Mouse (Mus musculus) CH12.LX (cell line): ENCODE data around the gene Pex16. TPM values are rescaled to one million over a fixed set of nuclear protein-coding genes. Genes with fewer than 3 reads are reported as not detected.
"Not testable (repeated sequence)": the region's sequence is repeated elsewhere in the genome, so short reads cannot be mapped to it uniquely, and the experiment has no call there.

Experiments
- DNase-seq: peaks from one replicate; pipeline ENCODE4 v3.0.0-alpha.2; 2013; ENCODE audit errors: extremely low read depth
- H3K27ac ChIP-seq: 2 replicates; pipeline ENCODE4 v1.5.1; 2012; ENCODE audit warnings: low read depth, mild to moderate bottlenecking, control low read depth, moderate library complexity; ENCODE audit not compliant: insufficient read depth
- H3K27me3 ChIP-seq: replicated peaks from 2 replicates; pipeline ENCODE3; 2012; ENCODE audit warnings: inconsistent platforms
- H3K36me3 ChIP-seq, 2 experiments: replicated peaks in 1 of 2; 2 replicates each; pipeline versions ENCODE3 to v1.6.1; 2012; ENCODE audit warnings: inconsistent platforms in 1 of 2, low read length in 1 of 2, mild to moderate bottlenecking in 1 of 2, mixed read lengths in 1 of 2, moderate library complexity in 1 of 2; ENCODE audit not compliant: control insufficient read depth in 1 of 2, insufficient read depth in 1 of 2
- H3K4me1 ChIP-seq, 2 experiments: 2 replicates each; pipeline ENCODE4 v1.6.1; 2012; ENCODE audit warnings: inconsistent platforms in 1 of 2, moderate library complexity in 1 of 2; ENCODE audit not compliant: insufficient read depth in 2 of 2, control insufficient read depth in 1 of 2
- H3K4me2 ChIP-seq: 2 replicates; pipeline ENCODE4 v1.6.1; 2012; ENCODE audit warnings: low read depth, mild to moderate bottlenecking, control low read depth; ENCODE audit not compliant: poor library complexity, insufficient read depth, severe bottlenecking
- H3K4me3 ChIP-seq, 3 experiments: fragments of 150-350 bp in 1 of 3; sonication (generic) in 1 of 3; replicated peaks in 1 of 3; 2 replicates each; pipeline versions ENCODE3 to v1.5.1; 2011 to 2012; ENCODE audit warnings: low read depth in 2 of 3, low read length in 2 of 3, mild to moderate bottlenecking in 2 of 3, moderate library complexity in 2 of 3, control low read depth in 1 of 3, improper control_type of control experiment in 1 of 3, inconsistent platforms in 1 of 3, mixed read lengths in 1 of 3; ENCODE audit not compliant: poor library complexity in 1 of 3
- H3K79me2 ChIP-seq: replicated peaks from 2 replicates; pipeline ENCODE4 v1.6.1; 2012; ENCODE audit warnings: mild to moderate bottlenecking, moderate library complexity; ENCODE audit not compliant: control insufficient read depth, poor library complexity, insufficient read depth, severe bottlenecking; ENCODE audit errors: extremely low read depth
- H3K9ac ChIP-seq: 2 replicates; pipeline ENCODE4 v1.6.1; 2012; ENCODE audit warnings: low read depth, mild to moderate bottlenecking, control low read depth, moderate library complexity; ENCODE audit not compliant: insufficient read depth
- H3K9me3 ChIP-seq: replicated peaks from 2 replicates; pipeline ENCODE3; 2012; ENCODE audit warnings: low read length, inconsistent platforms, mixed read lengths
- E2F4 ChIP-seq: IDR thresholded peaks from 2 replicates; pipeline ENCODE4 v1.6.1; 2011; ENCODE audit warnings: low read depth, low read length, improper control_type of control experiment; ENCODE audit not compliant: insufficient replicate concordance
- ELF1 ChIP-seq: IDR thresholded peaks from 2 replicates; pipeline ENCODE4 v1.6.1; 2014; ENCODE audit warnings: low read depth, mild to moderate bottlenecking, inconsistent platforms, low read length, improper control_type of control experiment
- EP300 ChIP-seq: IDR thresholded peaks from 2 replicates; pipeline ENCODE4 v1.6.1; 2011; ENCODE audit warnings: low read length, improper control_type of control experiment
- ETS1 ChIP-seq: conservative IDR thresholded peaks from 2 replicates; pipeline ENCODE4 v1.6.1; 2012; ENCODE audit warnings: low read depth, mild to moderate bottlenecking, inconsistent platforms, low read length, improper control_type of control experiment, moderate library complexity
- GABPA ChIP-seq: IDR thresholded peaks from 2 replicates; pipeline ENCODE4 v1.6.1; 2012; ENCODE audit warnings: low read depth, low read length, improper control_type of control experiment, inconsistent platforms; ENCODE audit not compliant: insufficient replicate concordance
- JUN ChIP-seq: IDR thresholded peaks from 2 replicates; pipeline ENCODE4 v1.6.1; 2011; ENCODE audit warnings: low read depth, mild to moderate bottlenecking, low read length, improper control_type of control experiment, moderate library complexity; ENCODE audit not compliant: insufficient read depth
- JUND ChIP-seq: conservative IDR thresholded peaks from 2 replicates; pipeline ENCODE4 v1.6.1; 2011; ENCODE audit warnings: low read depth, low read length, improper control_type of control experiment
- MAX ChIP-seq: IDR thresholded peaks from 2 replicates; pipeline ENCODE4 v1.6.1; 2011; ENCODE audit warnings: low read length, improper control_type of control experiment
- MAZ ChIP-seq: IDR thresholded peaks from 2 replicates; pipeline ENCODE4 v1.6.1; 2012; ENCODE audit warnings: low read depth, mild to moderate bottlenecking, inconsistent platforms, low read length, improper control_type of control experiment, moderate library complexity
- MXI1 ChIP-seq: IDR thresholded peaks from 2 replicates; pipeline ENCODE4 v1.6.1; 2011; ENCODE audit warnings: mild to moderate bottlenecking, low read depth, low read length, improper control_type of control experiment
- MYC ChIP-seq: IDR thresholded peaks from 2 replicates; pipeline ENCODE4 v1.6.1; 2011; ENCODE audit warnings: low read depth, mild to moderate bottlenecking, improper control_type of control experiment, low read length
- NELFE ChIP-seq: IDR thresholded peaks from 2 replicates; pipeline ENCODE4 v1.6.1; 2011; ENCODE audit warnings: low read depth, low read length, improper control_type of control experiment
- NRF1 ChIP-seq: IDR thresholded peaks from 2 replicates; pipeline ENCODE4 v1.6.1; 2014; ENCODE audit warnings: low read depth, mild to moderate bottlenecking, inconsistent platforms, low read length, improper control_type of control experiment, moderate library complexity
- POLR2AphosphoS2 ChIP-seq: IDR thresholded peaks from 2 replicates; pipeline ENCODE4 v1.6.1; 2011; ENCODE audit warnings: low read depth, low read length, improper control_type of control experiment
- SIN3A ChIP-seq: IDR thresholded peaks from 2 replicates; pipeline ENCODE4 v1.6.1; 2012; ENCODE audit warnings: low read length, improper control_type of control experiment, inconsistent platforms
- TBP ChIP-seq: conservative IDR thresholded peaks from 2 replicates; pipeline ENCODE4 v1.6.1; 2011; ENCODE audit warnings: low read depth, low read length, improper control_type of control experiment
- TCF12 ChIP-seq: IDR thresholded peaks from 2 replicates; pipeline ENCODE4 v1.6.1; 2014; ENCODE audit warnings: low read depth, mild to moderate bottlenecking, inconsistent platforms, low read length, improper control_type of control experiment
- UBTF ChIP-seq: IDR thresholded peaks from 2 replicates; pipeline ENCODE4 v1.6.1; 2012; ENCODE audit warnings: low read depth, mild to moderate bottlenecking, inconsistent platforms, low read length, improper control_type of control experiment, moderate library complexity
- USF2 ChIP-seq: conservative IDR thresholded peaks from 2 replicates; pipeline ENCODE4 v1.6.1; 2011; ENCODE audit warnings: low read depth, low read length, improper control_type of control experiment
- ZKSCAN1 ChIP-seq: IDR thresholded peaks from 2 replicates; pipeline ENCODE4 v1.6.1; 2012; ENCODE audit warnings: low read depth, inconsistent platforms, low read length, improper control_type of control experiment, borderline replicate concordance
- ZMIZ1 ChIP-seq: IDR thresholded peaks from 2 replicates; pipeline ENCODE4 v1.6.1; 2012; ENCODE audit warnings: low read depth, mild to moderate bottlenecking, inconsistent platforms, low read length, improper control_type of control experiment
- dilution Hi-C: fragments of 300-500 bp; cut with MboI; formaldehyde crosslinking; loops from 2 replicates; pipeline ENCODE4 v1.14.3; 2020; ENCODE audit warnings: low sequenced_read_pairs; ENCODE audit not compliant: extremely low pct_unique_long_range_greater_than_20kb, extremely low pct_ligation_motif_present
- in situ Hi-C: fragments of 300-500 bp; cut with MboI; formaldehyde crosslinking; loops from 3 replicates; pipeline ENCODE4 v1.14.3; 2019; ENCODE audit warnings: low sequenced_read_pairs, low pct_ligation_motif_present, low pct_unique_long_range_greater_than_20kb, mixed read lengths
- polyA plus RNA-seq: library from polyadenylated mRNA; unstranded; fragments of >175 nt; gene quantifications from 2 replicates; pipeline ENCODE4 v1.2.1, GENCODE M21; 2012; ENCODE audit warnings: low read depth; ENCODE audit not compliant: insufficient read length
- total RNA-seq, 2 experiments: library from RNA; depleted of rRNA; stranded (reverse); fragments of 300-350 nt in 1 of 2; fragments of >200 nt in 1 of 2; gene quantifications; 2 replicates each; pipeline ENCODE4 v1.2.3; 2012 to 2014

Pex16 gene
- total and polyA plus RNA-seq, 3 experiments = 28.7 to 44.0 (median 36.6) TPM

DNA sequence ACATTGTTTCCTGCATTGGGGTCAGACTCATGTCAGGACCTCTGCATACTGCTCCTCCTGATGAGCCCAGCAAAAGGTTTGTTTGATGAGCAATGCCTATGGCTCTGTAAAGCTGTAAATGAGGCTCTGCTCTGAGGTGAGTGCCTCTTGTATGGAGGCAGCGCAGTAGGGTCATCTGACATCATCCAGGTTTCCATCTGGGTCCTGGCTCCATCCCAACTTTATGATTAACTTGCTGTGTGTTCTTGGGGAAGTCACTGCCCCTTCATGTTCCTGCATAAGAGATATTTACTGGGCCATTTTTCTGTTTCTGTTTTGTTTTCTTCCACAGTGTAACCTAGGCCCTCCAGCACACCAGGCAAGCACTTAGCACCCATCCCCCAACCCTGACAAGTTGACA, 23.0 kb downstream of the Pex16 start:
- dilution Hi-C loops (no loop called here), in situ Hi-C loops (no loop called here)
- Histone ChIP-seq H3K4me1 (peaks cover 10 to 13% of the 10 kb centered on the region in 2 experiments), H3K27ac (no peak overlapping the region), H3K4me3 (no peak overlapping the region), H3K79me2 (no peaks in the 10 kb centered on the region), H3K4me2 (no peak overlapping the region), H3K27me3 (no peaks in the 10 kb centered on the region), H3K9me3 (peaks cover 10% of the 10 kb centered on the region), H3K36me3 (peaks cover 0 to 2% of the 10 kb centered on the region in 2 experiments), H3K9ac (no peak overlapping the region)
- DNase-seq = no peak
- no peak for TF ChIP-seq TCF12
- TF ChIP-seq SIN3A = no peak
- TF ChIP-seq MAZ = no peak
- TF ChIP-seq NRF1 = no peak
- TF ChIP-seq E2F4 = no peak
- no peak for TF ChIP-seq GABPA
- TF ChIP-seq JUN = no peak

DNA sequence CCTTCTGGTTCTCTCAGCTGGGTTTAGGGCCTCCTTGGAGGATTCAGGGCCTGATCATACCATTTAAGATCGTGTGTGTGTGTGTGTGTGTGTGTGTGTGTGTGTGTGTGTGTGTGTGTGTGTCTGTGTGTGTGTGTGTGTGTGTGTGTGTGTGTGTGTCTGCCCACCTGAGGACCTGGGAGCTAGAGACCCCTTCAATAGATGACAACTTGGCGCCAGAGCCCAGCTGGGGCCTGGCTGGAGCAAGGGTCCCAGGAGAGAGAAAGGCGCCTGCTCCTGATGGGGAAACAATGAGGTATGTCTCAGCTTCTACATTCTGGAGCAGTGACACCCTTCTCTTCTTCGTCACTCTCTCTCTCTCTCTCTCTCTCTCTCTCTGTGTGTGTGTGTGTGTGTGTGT, 25.4 kb downstream of the Pex16 start:
- H3K4me3 ChIP-seq, H3K9me3 ChIP-seq, in situ Hi-C loops, DNase-seq, H3K79me2 ChIP-seq, H3K27me3 ChIP-seq, H3K9ac ChIP-seq, dilution Hi-C loops, H3K4me2 ChIP-seq, H3K27ac ChIP-seq: not testable (repeated sequence)
- Histone ChIP-seq H3K36me3 (peaks cover 8 to 23% of the 10 kb centered on the region in 2 experiments), H3K4me1 (peaks cover 0 to 27% of the 10 kb centered on the region in 2 experiments; a peak in 3 of 4 replicates)

DNA sequence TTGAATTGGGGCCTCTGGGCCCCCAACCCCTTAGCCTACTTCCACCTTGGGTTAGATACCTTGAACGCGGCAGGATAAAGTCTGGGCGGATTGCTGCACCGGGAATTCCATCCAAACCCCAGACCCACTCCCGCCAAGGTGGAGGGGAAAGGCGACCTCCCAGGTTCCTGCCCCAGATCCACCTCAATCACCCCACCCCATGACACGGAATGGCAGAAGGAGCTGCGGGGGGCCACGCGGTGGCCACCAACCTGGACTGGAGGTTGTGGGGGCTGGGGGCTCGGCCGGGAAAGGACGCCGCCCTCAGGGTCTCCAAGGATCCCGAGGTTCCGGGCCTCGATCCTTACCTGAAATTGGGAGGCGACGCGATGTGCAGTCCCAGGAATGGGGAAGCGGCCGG, 26.2 kb downstream of the Pex16 start:
- no peak overlapping the region for H3K27ac ChIP-seq
- H3K9ac ChIP-seq = no peak overlapping the region
- H3K27me3 ChIP-seq = no peaks in the 10 kb centered on the region
- peaks cover 16 to 31% of the 10 kb centered on the region in 2 experiments for H3K36me3 ChIP-seq
- H3K9me3 ChIP-seq = peaks cover 10% of the 10 kb centered on the region
- H3K4me3 ChIP-seq = no peak overlapping the region
- no peak overlapping the region for H3K4me2 ChIP-seq
- in situ Hi-C loops (no loop called here), dilution Hi-C loops (no loop called here)
- peaks cover 3 to 35% of the 10 kb centered on the region in 2 experiments for H3K4me1 ChIP-seq
- H3K79me2 ChIP-seq = no peaks in the 10 kb centered on the region
- no peak for DNase-seq
- TF ChIP-seq UBTF = no peak
- TF ChIP-seq USF2 = no peak
- TF ChIP-seq JUND = no peak
- no peak for TF ChIP-seq ZKSCAN1
- no peak for TF ChIP-seq MAX
- no peak for TF ChIP-seq MYC
- no peak for TF ChIP-seq JUN
- no peak for TF ChIP-seq ETS1
- no peak for TF ChIP-seq NRF1
- TF ChIP-seq TBP = no peak
- no peak for TF ChIP-seq MAZ
- TF ChIP-seq POLR2AphosphoS2 = no peak
- TF ChIP-seq ELF1 = no peak
- TF ChIP-seq MXI1 = no peak
- TF ChIP-seq EP300 = no peak
- no peak for TF ChIP-seq NELFE
- TF ChIP-seq ZMIZ1 = no peak
